Mouse (Mus musculus) embryonic facial prominence, embryonic 14.5 days (tissue): ENCODE results near the gene Tex9. TPM values are rescaled to one million over a fixed set of nuclear protein-coding genes. Genes with fewer than 3 reads are reported as not detected.

Experiments used
- ATAC-seq: fragments of 200-750 bp; cut with Nextera tagmentation; 2 replicates; pipeline ENCODE4 v1.8.0; 2017; ENCODE audit warnings: low read depth, moderate number of reproducible peaks, moderate TSS enrichment
- DNase-seq: peaks from one replicate; pipeline ENCODE4 v3.0.0-alpha.2; 2015; ENCODE audit warnings: low spot score
- H3K27ac ChIP-seq: fragments of 300-500 bp; sonication (generic); replicated peaks from 2 replicates; pipeline ENCODE4 v1.5.1; 2014; ENCODE audit warnings: low read depth, mild to moderate bottlenecking, low read length, moderate library complexity
- H3K27me3 ChIP-seq: fragments of 300-500 bp; sonication (generic); replicated peaks from 2 replicates; pipeline ENCODE4 v1.6.1; 2014; ENCODE audit warnings: low read length; ENCODE audit not compliant: control insufficient read depth, insufficient read depth
- H3K36me3 ChIP-seq: fragments of 300-500 bp; sonication (generic); 2 replicates; pipeline ENCODE4 v1.6.1; 2014; ENCODE audit warnings: low read length, mixed read lengths; ENCODE audit not compliant: control insufficient read depth, insufficient read depth
- H3K4me1 ChIP-seq: fragments of 300-500 bp; sonication (generic); 2 replicates; pipeline ENCODE4 v1.6.1; 2014; ENCODE audit warnings: antibody characterized with exemption, low read length; ENCODE audit not compliant: control insufficient read depth, insufficient read depth
- H3K4me2 ChIP-seq: fragments of 300-500 bp; sonication (generic); 2 replicates; pipeline ENCODE4 v1.6.1; 2014; ENCODE audit warnings: low read depth, mild to moderate bottlenecking, low read length, moderate library complexity, mixed read lengths
- H3K4me3 ChIP-seq: fragments of 300-500 bp; sonication (generic); 2 replicates; pipeline ENCODE4 v1.5.1; 2014; ENCODE audit warnings: low read depth, mild to moderate bottlenecking, low read length
- H3K9ac ChIP-seq: fragments of 300-500 bp; sonication (generic); 2 replicates; pipeline ENCODE4 v1.6.1; 2014; ENCODE audit warnings: low read depth, mild to moderate bottlenecking, low read length, moderate library complexity, mixed read lengths
- H3K9me3 ChIP-seq: fragments of 300-500 bp; sonication (generic); 2 replicates; pipeline ENCODE4 v1.6.1; 2016; ENCODE audit warnings: low read length; ENCODE audit not compliant: control insufficient read depth
- WGBS: fragments of 180-500 bp; shearing (Covaris S2); extraction: QIAGEN DNeasy Blood & Tissue Kit; methylation state at CpG from one replicate; pipeline ENCODE4 v1.1.7; 2014; 5-methylcytosine and 5-hydroxymethylcytosine counted together
- polyA plus RNA-seq: library from polyadenylated mRNA; unstranded; fragments of >200 nt; fragmentation: Nextera tagmentation; extraction: Ambion mirVana; gene quantifications from 2 replicates; pipeline ENCODE4 v1.2.1, GENCODE M21; 2014

Tex9 gene
- polyA plus RNA-seq, 1 experiment from 2014 or later: 22.1 TPM

DNA sequence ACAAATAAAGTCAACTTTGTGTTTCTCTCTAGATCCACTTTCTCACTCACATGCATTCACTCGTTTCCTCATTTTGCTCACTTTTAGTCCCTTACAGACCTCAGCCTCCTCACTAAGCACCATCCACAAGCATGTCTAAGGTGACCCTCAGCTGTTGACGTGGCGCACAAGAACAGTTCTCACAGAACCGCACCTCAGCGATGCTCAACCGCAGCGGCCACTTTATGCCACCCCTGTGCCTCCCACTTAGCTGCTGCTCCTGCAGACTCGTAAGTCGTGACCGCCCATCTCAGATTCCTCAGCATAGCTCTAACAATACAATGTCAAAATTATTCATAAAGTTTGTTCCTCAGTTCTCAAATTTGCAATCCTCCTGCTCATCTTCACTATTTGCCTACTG, 23.4 kb downstream of the Tex9 start:
- H3K9me3 ChIP-seq: no peaks in the 10 kb centered on the region
- H3K4me3 ChIP-seq: no peak overlapping the region
- H3K36me3 ChIP-seq: peaks cover 19% of the 10 kb centered on the region
- no peaks in the 10 kb centered on the region for H3K4me1 ChIP-seq
- no peak overlapping the region for H3K9ac ChIP-seq
- ATAC-seq (no peak), DNase-seq (no peak)
- H3K4me2 ChIP-seq: no peak overlapping the region
- no peaks in the 10 kb centered on the region for H3K27me3 ChIP-seq
- no peak overlapping the region for H3K27ac ChIP-seq
- 91% methylated on average over 10 of the region's 10 CpGs for WGBS

DNA sequence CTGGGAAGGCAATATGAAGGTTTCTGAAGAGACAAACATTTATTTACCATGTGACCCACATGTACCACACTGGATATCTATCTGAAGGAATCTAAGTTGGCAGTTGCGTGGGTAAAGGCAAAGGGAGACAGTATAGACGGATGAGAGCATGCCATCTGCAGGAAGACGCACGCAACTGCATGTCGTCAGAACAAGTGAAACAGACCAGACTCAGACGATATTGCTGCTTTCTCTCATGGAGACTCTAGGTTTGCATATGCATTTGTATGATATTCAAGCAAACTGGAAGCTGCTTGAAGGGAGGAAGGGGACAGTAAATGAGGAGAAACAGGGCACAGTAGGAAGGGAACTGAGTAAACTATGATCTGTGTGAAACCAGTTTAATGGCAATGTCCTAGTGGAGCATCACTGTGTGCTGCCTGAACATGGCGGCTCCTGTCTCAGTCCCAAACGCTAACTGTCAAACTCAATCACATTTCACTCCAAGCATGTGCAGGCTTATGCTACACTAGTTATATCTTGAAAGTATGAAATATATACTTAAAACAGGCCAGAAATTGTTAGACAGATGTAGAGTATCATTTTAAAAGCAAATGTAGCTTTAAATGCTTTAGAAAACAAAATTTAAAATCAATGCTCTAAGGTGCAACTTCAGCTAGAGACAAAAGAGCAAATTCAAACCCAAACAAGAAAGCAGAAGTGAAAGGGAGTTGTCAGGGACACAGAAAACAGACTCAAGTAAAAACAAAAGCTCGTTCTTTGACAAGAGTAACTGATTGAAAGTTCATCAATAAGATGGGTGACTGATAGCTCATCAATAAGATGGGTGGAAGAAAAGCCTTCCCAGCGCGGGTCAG, 24.2 kb downstream of the Tex9 start:
- DNase-seq: peak; percentile 11
- H3K4me1 ChIP-seq: no peaks in the 10 kb centered on the region
- H3K27ac ChIP-seq: no peak overlapping the region
- H3K27me3 ChIP-seq: no peaks in the 10 kb centered on the region
- WGBS: 66% methylated on average over 11 of the region's 11 CpGs
- no peak overlapping the region for H3K9ac ChIP-seq
- H3K4me3 ChIP-seq: no peak overlapping the region
- ATAC-seq: no peak
- H3K36me3 ChIP-seq: peaks cover 11% of the 10 kb centered on the region
- no peaks in the 10 kb centered on the region for H3K9me3 ChIP-seq
- no peak overlapping the region for H3K4me2 ChIP-seq

DNA sequence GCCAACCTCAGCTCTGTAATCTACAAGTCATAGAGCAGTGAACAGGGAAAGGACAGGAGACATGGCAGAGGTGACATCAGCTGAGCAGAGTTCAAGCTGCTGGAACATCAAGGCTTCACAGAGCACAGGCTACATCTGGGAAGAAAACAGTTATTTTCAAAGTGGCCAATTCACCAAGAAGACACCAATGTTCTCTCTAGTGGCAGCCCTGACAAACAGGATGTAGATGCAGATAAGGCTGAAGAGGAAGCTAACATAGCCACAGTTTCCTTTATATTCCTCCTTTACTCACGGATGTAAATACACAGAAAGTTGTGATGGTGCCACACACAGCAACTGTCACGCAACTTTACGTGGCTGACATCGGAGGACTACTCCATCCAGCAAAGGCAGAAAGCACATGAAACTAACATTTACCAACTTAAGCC, 26.2 kb downstream of the Tex9 start:
- no peak for DNase-seq
- 93% methylated on average over 4 of the region's 4 CpGs for WGBS

DNA sequence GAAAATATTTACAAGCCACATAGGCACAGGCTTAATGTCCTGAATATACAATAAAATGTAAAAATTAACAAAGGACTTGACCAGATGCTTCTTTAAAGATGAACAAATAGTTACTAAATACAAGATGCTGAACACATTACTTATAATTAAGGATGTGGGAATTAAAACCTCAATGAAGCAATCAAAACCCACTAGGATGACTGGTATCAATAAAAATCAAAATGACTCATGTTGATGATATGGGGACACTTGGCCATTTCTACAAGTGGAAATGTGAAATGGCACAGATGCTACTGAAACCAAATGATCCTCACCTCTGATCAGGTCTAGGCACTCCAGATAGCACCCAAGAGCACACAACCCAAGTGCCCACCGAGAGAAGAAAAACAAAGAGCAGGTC, 27.2 kb downstream of the Tex9 start:
- no peak overlapping the region for H3K9ac ChIP-seq

More for the DNA sequence above, 26.2 kb downstream of the Tex9 start:
- Histone ChIP-seq H3K27ac (no peak overlapping the region), H3K9me3 (no peaks in the 10 kb centered on the region), H3K9ac (no peak overlapping the region), H3K4me2 (no peak overlapping the region), H3K27me3 (no peaks in the 10 kb centered on the region), H3K4me1 (no peaks in the 10 kb centered on the region), H3K36me3 (peaks cover 13% of the 10 kb centered on the region), H3K4me3 (no peak overlapping the region)
- no peak for ATAC-seq

DNA sequence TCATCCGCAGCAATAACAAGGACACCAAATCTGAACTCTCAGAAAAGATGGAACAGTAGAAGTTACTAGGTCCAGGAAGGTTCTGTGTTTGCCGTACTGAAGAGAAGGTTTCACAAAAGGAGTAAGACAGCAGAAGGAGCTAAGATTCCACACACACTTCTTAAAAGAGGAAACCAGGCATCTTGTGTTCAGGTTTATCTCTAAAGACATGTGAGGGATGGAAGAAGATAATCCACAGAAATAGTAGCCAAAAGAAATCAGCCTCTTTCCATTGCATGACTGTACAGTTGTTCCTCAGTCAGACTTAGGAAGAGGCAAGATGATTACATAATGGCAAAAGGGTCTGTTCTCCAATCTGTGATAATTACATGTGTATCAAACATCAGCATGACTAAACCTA, 29.6 kb downstream of the Tex9 start:
- DNase-seq (no peak), ATAC-seq (no peak)
- Histone ChIP-seq H3K27ac (no peak overlapping the region), H3K36me3 (peaks cover 32% of the 10 kb centered on the region), H3K9me3 (no peaks in the 10 kb centered on the region), H3K4me2 (no peak overlapping the region), H3K27me3 (no peaks in the 10 kb centered on the region), H3K9ac (no peak overlapping the region), H3K4me3 (no peak overlapping the region), H3K4me1 (no peaks in the 10 kb centered on the region)
- WGBS: 92% methylated on average over 2 of the region's 2 CpGs

More for the DNA sequence above, 27.2 kb downstream of the Tex9 start:
- Histone ChIP-seq H3K27ac (no peak overlapping the region), H3K4me1 (no peaks in the 10 kb centered on the region), H3K27me3 (no peaks in the 10 kb centered on the region), H3K4me2 (no peak overlapping the region), H3K4me3 (no peak overlapping the region), H3K36me3 (peaks cover 19% of the 10 kb centered on the region), H3K9me3 (no peaks in the 10 kb centered on the region)
- ATAC-seq: no peak
- DNase-seq: no peak
- WGBS: 83% methylated on average over 1 of the region's 1 CpGs

DNA sequence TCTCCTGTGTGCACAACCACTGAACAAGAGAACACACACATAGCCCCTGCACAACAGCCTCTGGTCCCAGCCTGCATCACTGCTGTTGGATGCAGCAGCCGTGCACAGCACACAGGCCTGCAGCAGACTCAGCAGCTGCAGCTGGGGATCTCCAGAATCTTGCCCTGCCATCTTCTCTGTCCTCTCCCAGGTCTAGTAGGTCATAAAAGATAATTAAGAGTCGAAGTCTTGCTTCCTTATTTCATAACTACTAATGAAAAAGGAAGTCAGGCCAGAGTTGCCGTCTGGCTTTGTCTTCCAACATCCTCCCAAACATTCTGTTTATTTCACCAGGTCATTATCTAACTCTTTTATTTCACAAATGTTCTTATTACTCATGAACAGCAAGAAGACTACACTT, 31.2 kb downstream of the Tex9 start:
- WGBS: 81% methylated on average over 3 of the region's 3 CpGs
- no peaks in the 10 kb centered on the region for H3K9me3 ChIP-seq

DNA sequence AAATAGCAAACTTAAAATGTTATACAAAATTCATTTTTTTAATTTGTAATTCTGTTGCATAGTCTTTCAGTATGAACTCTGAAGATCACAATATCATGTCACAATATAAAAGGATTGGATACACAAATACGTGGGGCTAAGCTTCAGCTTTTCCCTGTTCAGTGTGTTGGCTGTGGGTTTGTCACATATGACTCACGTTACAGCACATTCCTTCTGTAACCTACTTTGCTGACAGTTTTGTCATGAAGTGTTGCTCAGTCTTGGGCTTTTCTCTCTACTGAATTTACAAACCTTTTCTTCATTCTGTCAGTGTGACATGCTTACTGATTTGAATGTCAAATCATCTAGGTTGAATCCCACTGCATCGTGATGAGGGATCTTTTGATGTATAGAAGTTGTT, 32.3 kb downstream of the Tex9 start:
- Histone ChIP-seq H3K9me3 (no peaks in the 10 kb centered on the region), H3K4me3 (no peak overlapping the region), H3K4me2 (no peak overlapping the region), H3K9ac (no peak overlapping the region), H3K27me3 (no peaks in the 10 kb centered on the region), H3K27ac (no peak overlapping the region), H3K4me1 (no peaks in the 10 kb centered on the region), H3K36me3 (peaks cover 32% of the 10 kb centered on the region)
- no peak for DNase-seq
- ATAC-seq: no peak
- WGBS: 70% methylated on average over 3 of the region's 3 CpGs

More for the DNA sequence above, 31.2 kb downstream of the Tex9 start:
- Histone ChIP-seq H3K27ac (no peak overlapping the region), H3K4me2 (no peak overlapping the region), H3K4me1 (no peaks in the 10 kb centered on the region), H3K4me3 (no peak overlapping the region), H3K36me3 (peaks cover 32% of the 10 kb centered on the region), H3K9ac (no peak overlapping the region), H3K27me3 (no peaks in the 10 kb centered on the region)
- DNase-seq (no peak), ATAC-seq (no peak)

DNA sequence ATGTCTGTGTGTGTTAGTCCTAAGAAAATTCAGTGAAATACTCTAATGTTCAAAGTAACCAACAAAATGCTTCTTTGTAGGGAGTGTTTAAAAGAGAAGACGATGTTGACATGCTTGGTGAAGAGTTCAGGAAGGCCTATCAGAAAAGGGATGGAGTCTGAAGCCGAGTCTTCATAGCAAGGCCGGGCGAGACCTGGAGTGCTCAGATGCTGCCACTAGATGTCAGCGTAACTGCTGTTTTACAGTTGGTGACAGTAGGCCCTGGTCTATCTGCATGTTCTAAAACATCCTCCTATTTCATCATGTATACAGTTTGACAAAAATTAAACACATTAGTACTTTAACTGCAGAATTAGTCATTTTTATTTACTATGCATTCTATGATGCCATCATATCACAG, 33.8 kb downstream of the Tex9 start:
- 15% methylated on average over 5 of the region's 5 CpGs for WGBS
- H3K4me2 ChIP-seq: no peak overlapping the region
- H3K36me3 ChIP-seq: peaks cover 32% of the 10 kb centered on the region
- H3K4me1 ChIP-seq: no peaks in the 10 kb centered on the region
- no peak overlapping the region for H3K4me3 ChIP-seq
- DNase-seq (peak; percentile 77), ATAC-seq (peak; percentile 82; the same call in 1 of the 2 replicates)
- H3K9ac ChIP-seq: no peak overlapping the region
- no peaks in the 10 kb centered on the region for H3K9me3 ChIP-seq
- no peak overlapping the region for H3K27ac ChIP-seq
- no peaks in the 10 kb centered on the region for H3K27me3 ChIP-seq

DNA sequence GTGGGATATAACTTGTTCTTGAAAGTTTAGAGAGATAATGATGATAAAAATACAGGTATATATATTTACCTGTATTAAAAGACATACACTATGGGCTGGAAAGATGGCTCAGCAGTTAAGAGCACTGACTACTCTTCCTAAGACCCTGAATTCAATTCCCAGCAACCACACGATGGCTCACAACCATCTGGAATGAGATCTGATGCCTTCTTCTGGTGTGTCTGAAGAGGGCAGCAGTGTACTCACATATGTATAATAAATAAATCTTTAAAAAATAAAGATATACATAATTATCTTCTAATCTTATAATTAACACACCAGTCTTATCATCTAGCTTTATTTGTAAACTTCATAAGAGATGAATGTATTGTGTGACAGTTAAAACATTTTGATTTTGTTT, 35.6 kb downstream of the Tex9 start:
- no peak overlapping the region for H3K27ac ChIP-seq
- no peaks in the 10 kb centered on the region for H3K27me3 ChIP-seq
- no peaks in the 10 kb centered on the region for H3K9me3 ChIP-seq
- no peak for ATAC-seq
- DNase-seq: no peak
- no peak overlapping the region for H3K4me3 ChIP-seq
- 31% methylated on average over 1 of the region's 1 CpGs for WGBS
- H3K4me2 ChIP-seq: no peak overlapping the region
- H3K36me3 ChIP-seq: peaks cover 28% of the 10 kb centered on the region
- H3K4me1 ChIP-seq: no peaks in the 10 kb centered on the region
- H3K9ac ChIP-seq: no peak overlapping the region
